Mouse (Mus musculus): Measurements from ENCODE around the gene Sf3b2. TPM values are rescaled to one million over a fixed set of nuclear protein-coding genes. Genes with fewer than 3 reads are reported as not detected.
A peak's percentile ranks its signal among the peaks of the same experiment; 100 is the strongest.
"Not testable (repeated sequence)": the region's sequence is repeated elsewhere in the genome, so short reads cannot be mapped to it uniquely, and the experiment has no call there.

Sf3b2 gene
- polyA plus RNA-seq, 1 experiment from 2014 or later = 414 TPM

DNA sequence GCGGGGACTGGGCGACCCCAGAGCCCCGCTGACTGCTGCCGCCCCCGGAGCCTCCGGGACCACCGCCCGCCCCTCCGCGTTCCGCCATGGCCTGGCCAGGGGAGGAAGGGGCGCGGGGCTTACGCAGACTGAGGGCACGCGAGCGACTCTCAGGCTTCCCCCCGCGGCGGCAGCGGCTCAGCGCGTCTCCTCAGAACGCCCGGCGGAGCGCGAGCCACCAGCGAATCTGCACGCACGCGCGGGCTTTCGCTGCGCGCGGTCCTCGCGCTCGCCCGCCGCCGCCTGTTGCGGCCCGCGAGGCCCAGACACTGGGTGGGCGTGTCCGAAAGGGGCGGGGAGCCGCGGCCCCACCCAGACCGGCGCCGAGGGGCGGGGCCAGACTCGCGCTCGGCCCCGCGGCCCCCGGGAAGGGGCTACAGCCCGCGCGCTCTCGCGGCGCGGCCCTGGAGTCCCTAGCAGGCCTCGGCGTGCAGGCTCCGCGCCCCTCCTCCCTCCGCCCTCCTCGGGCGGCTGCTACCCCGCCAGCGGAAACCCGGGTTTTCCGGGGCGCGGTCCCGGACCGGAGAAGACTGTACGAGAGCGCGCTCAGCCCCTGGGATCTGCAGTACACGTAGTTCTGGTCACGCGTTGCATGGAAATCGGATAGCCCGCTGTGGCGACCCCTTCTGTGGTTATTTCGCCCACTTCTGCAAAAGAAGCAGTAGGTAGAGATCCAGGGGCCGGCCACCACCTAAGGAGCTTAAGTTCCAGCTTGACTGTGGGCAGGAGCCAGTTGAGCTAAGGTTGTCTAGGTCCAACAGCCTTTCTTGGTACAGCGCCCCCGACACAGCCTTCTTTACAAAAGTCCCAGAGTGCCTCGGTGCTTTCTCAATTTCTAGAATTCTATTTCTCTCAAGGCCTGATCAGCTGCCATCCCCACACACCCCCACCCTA is 22.2 kb downstream of the Sf3b2 start, which contains the start of gene Pacs1:
Pacs1 (minus strand) TSS at position 319 of the 933 bp plus-strand sequence.
- H3K36me3 ChIP-seq = peaks cover 40% of the 10 kb centered on the region
- H3K4me3 ChIP-seq = peak within 1 kb of the TSS; percentile 94
- ATAC-seq (ENCODE audit: insufficient number of reproducible peaks, insufficient read depth, low FRiP score, low TSS enrichment, low read depth) = peak; percentile 87
- peak within 1 kb of the TSS; percentile 91 for H3K4me2 ChIP-seq
- peak within 1 kb of the TSS; percentile 95 for H3K27ac ChIP-seq
- H3K4me1 ChIP-seq = peaks cover 34% of the 10 kb centered on the region
- under 1% methylated on average over 87 of the region's 97 CpGs for WGBS
- H3K27me3 ChIP-seq = no peaks in the 10 kb centered on the region
- H3K9ac ChIP-seq = peak within 1 kb of the TSS; percentile 95
- no peaks in the 10 kb centered on the region for H3K9me3 ChIP-seq

DNA sequence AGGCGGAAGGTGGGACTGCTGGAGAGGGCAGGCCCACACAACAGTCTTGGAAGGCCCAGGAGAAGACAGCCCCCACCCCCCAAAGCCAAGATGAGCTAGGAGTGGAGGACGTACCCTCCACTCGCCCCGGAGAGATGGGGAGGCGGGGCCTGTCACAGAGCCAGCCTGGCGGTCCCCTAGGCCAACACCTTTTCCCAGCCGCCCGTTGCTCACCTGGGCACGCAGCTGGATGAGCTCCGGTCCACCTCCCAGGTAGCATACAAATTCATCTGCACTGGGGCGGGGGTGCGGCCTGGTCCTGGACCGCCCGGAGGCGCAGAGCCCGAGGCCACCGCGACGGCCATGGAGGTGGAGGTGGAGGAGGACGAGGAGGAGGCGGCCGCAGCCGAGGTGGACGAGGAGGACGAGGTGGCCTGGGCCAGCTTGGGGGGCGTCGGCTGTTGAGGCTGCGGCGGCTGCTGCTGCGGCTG is 22.9 kb downstream of the Sf3b2 start:
- peak; percentile 64 for ATAC-seq (ENCODE audit: insufficient number of reproducible peaks, insufficient read depth, low FRiP score, low TSS enrichment, low read depth)
- H3K9me3 ChIP-seq = no peaks in the 10 kb centered on the region
- under 1% methylated on average over 23 of the region's 30 CpGs for WGBS
- peak overlapping the region; percentile 94 for H3K4me3 ChIP-seq
- H3K4me1 ChIP-seq = peaks cover 34% of the 10 kb centered on the region
- no peaks in the 10 kb centered on the region for H3K27me3 ChIP-seq
- H3K27ac ChIP-seq = peak overlapping the region; percentile 95
- H3K9ac ChIP-seq = peak overlapping the region; percentile 95
- H3K4me2 ChIP-seq = peak overlapping the region; percentile 91
- H3K36me3 ChIP-seq = peaks cover 33% of the 10 kb centered on the region

DNA sequence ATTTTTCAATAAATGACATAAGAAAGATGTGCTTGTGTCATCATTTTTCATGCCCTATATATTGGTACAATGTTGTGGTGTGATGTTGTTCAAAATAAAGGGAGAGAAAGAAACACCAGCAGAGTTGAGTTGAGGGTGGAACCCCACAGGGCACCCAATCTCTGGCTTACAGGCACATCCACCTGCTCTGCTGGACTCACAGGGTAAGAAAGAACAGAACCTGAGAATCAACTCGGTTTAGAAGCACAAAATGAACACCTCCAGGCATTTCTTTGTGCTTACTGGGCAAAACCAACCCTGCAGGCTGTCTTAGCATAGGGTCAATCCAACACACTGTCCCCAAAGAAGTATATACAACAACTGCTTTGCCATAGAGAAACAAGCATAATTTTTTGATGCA is 23.8 kb downstream of the Sf3b2 start:
- H3K4me1 ChIP-seq = peaks cover 34% of the 10 kb centered on the region
- no peak for ATAC-seq (ENCODE audit: insufficient number of reproducible peaks, insufficient read depth, low FRiP score, low TSS enrichment, low read depth)
- H3K27me3 ChIP-seq = no peaks in the 10 kb centered on the region
- no peaks in the 10 kb centered on the region for H3K9me3 ChIP-seq
- H3K4me3 ChIP-seq = peak overlapping the region; percentile 94
- no peak overlapping the region for H3K27ac ChIP-seq
- WGBS = 38% methylated on average over 1 of the region's 1 CpGs
- peaks cover 28% of the 10 kb centered on the region for H3K36me3 ChIP-seq
- peak overlapping the region; percentile 95; the same call in 1 of the 2 replicates for H3K9ac ChIP-seq
- peak overlapping the region; percentile 91 for H3K4me2 ChIP-seq

DNA sequence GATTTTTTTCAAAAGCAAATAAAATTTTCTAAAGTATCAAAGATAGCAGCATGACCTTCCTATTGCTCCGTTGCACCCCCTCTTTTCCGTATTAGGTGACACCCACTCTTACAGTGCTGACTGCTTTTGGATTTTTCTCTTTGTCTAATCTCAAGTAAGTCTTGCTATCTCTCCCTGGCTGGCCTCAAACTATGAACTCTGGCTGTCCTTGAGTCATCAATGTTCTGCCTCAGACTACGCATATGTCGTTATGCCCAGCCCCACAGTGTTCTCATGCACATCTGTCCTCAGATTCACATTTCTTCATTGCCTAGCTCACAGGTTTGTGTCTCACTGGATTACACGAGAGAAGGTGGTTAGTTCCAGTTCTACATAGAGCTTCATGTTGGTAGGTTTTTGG is 25.9 kb downstream of the Sf3b2 start:
- Histone ChIP-seq H3K4me3 (no peak overlapping the region), H3K4me1 (peaks cover 34% of the 10 kb centered on the region), H3K9me3 (no peaks in the 10 kb centered on the region), H3K9ac (no peak overlapping the region), H3K27me3 (no peaks in the 10 kb centered on the region), H3K4me2 (no peak overlapping the region), H3K36me3 (peaks cover 9% of the 10 kb centered on the region), H3K27ac (no peak overlapping the region)
- no peak for ATAC-seq (ENCODE audit: insufficient number of reproducible peaks, insufficient read depth, low FRiP score, low TSS enrichment, low read depth)
- WGBS = 87% methylated on average over 5 of the region's 5 CpGs

DNA sequence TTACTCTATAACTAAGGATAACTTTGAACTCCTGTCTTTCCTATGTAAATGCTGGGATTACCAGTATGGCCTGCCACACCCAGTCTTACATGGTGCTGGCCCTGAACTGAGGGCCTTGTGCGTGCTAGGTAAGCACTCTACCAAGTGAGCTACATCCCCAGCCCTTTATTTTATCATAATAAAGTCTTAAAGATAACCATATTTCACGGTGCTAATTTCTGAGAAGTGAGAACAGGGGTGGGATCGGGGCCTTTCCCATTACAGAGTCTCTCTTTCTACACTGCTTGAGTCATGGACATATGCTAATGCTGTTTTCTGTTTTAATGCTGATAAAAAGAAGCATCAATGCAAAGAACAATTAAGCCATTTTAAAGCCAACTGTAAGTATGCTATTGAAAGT is 26.4 kb downstream of the Sf3b2 start:
- Histone ChIP-seq H3K27me3 (no peaks in the 10 kb centered on the region), H3K9ac (no peak overlapping the region), H3K9me3 (no peaks in the 10 kb centered on the region), H3K4me1 (peaks cover 29% of the 10 kb centered on the region), H3K4me2 (no peak overlapping the region), H3K4me3 (no peak overlapping the region), H3K36me3 (peaks cover 3% of the 10 kb centered on the region), H3K27ac (no peak overlapping the region)
- WGBS = 85% methylated on average over 3 of the region's 3 CpGs
- no peak for ATAC-seq (ENCODE audit: insufficient number of reproducible peaks, insufficient read depth, low FRiP score, low TSS enrichment, low read depth)

- ATAC-seq (ENCODE audit: insufficient number of reproducible peaks, insufficient read depth, low FRiP score, low TSS enrichment, low read depth) = no peak
- Histone ChIP-seq H3K9me3 (no peaks in the 10 kb centered on the region), H3K27ac (no peak overlapping the region), H3K4me1 (peaks cover 24% of the 10 kb centered on the region), H3K9ac (no peak overlapping the region), H3K4me3 (no peak overlapping the region), H3K4me2 (no peak overlapping the region), H3K36me3 (0 out of 2 replicates have a peak, but pooled peaks cover 2% of the 10 kb centered on the region), H3K27me3 (no peaks in the 10 kb centered on the region)
These were observed 27.2 kb downstream of the Sf3b2 start for GRCm38 (mm10) chr19:5268017-5268416.

GRCm38 (mm10) chr19:5267015-5267414 is 28.2 kb downstream of the Sf3b2 start:
- Histone ChIP-seq H3K4me1 (peaks cover 22% of the 10 kb centered on the region), H3K4me2 (no peak overlapping the region), H3K9ac (no peak overlapping the region), H3K9me3 (no peaks in the 10 kb centered on the region), H3K4me3 (no peak overlapping the region), H3K27ac (no peak overlapping the region), H3K36me3 (0 out of 2 replicates have a peak, but pooled peaks cover 2% of the 10 kb centered on the region), H3K27me3 (no peaks in the 10 kb centered on the region)
- 97% methylated on average over 5 of the region's 5 CpGs for WGBS
- ATAC-seq (ENCODE audit: insufficient number of reproducible peaks, insufficient read depth, low FRiP score, low TSS enrichment, low read depth) = no peak

- Histone ChIP-seq H3K9ac (no peak overlapping the region), H3K9me3 (no peaks in the 10 kb centered on the region), H3K4me2 (no peak overlapping the region), H3K36me3 (peaks cover 9% of the 10 kb centered on the region; the same call in 1 of the 2 replicates), H3K4me3 (no peak overlapping the region), H3K27ac (no peak overlapping the region), H3K4me1 (no peaks in the 10 kb centered on the region), H3K27me3 (no peaks in the 10 kb centered on the region)
- 30% methylated on average over 3 of the region's 3 CpGs for WGBS
- no peak for ATAC-seq (ENCODE audit: insufficient number of reproducible peaks, insufficient read depth, low FRiP score, low TSS enrichment, low read depth)
These were observed 38.1 kb downstream of the Sf3b2 start for GRCm38 (mm10) chr19:5257140-5257539.

GRCm38 (mm10) chr19:5236981-5237380 is 58.3 kb downstream of the Sf3b2 start:
- not testable (repeated sequence) for ATAC-seq (ENCODE audit: insufficient number of reproducible peaks, insufficient read depth, low FRiP score, low TSS enrichment, low read depth); H3K27me3 ChIP-seq
- whole genome bisulfite sequencing = 93% methylated on average over 1 of the region's 1 CpGs

GRCm38 (mm10) chr19:5232696-5233095 is 62.6 kb downstream of the Sf3b2 start:
- Histone ChIP-seq H3K4me1 (no peaks in the 10 kb centered on the region), H3K36me3 (0 out of 2 replicates have a peak, but pooled peaks cover 3% of the 10 kb centered on the region), H3K9ac (no peak overlapping the region), H3K4me2 (no peak overlapping the region), H3K27ac (no peak overlapping the region), H3K27me3 (no peaks in the 10 kb centered on the region), H3K9me3 (no peaks in the 10 kb centered on the region), H3K4me3 (no peak overlapping the region)
- ATAC-seq (ENCODE audit: insufficient number of reproducible peaks, insufficient read depth, low FRiP score, low TSS enrichment, low read depth) = no peak
- 90% methylated on average over 4 of the region's 4 CpGs for WGBS

More at GRCm38 (mm10) chr19:5236981-5237380, 58.3 kb downstream of the Sf3b2 start:
- not testable (repeated sequence) for H3K9ac ChIP-seq, H3K27ac ChIP-seq, H3K4me2 ChIP-seq, H3K4me3 ChIP-seq, H3K4me1 ChIP-seq, H3K9me3 ChIP-seq, H3K36me3 ChIP-seq

GRCm38 (mm10) chr19:5230110-5230509 is 65.1 kb downstream of the Sf3b2 start:
- H3K27ac ChIP-seq = no peak overlapping the region
- no peaks in the 10 kb centered on the region for H3K27me3 ChIP-seq
- no peak overlapping the region for H3K4me3 ChIP-seq
- no peak overlapping the region for H3K9ac ChIP-seq
- no peak overlapping the region for H3K4me2 ChIP-seq
- 79% methylated on average over 2 of the region's 2 CpGs for WGBS
- no peaks in the 10 kb centered on the region for H3K4me1 ChIP-seq
- ATAC-seq (ENCODE audit: insufficient number of reproducible peaks, insufficient read depth, low FRiP score, low TSS enrichment, low read depth) = no peak
- 0 out of 2 replicates have a peak, but pooled peaks cover 3% of the 10 kb centered on the region for H3K36me3 ChIP-seq
- H3K9me3 ChIP-seq = no peaks in the 10 kb centered on the region

DNA sequence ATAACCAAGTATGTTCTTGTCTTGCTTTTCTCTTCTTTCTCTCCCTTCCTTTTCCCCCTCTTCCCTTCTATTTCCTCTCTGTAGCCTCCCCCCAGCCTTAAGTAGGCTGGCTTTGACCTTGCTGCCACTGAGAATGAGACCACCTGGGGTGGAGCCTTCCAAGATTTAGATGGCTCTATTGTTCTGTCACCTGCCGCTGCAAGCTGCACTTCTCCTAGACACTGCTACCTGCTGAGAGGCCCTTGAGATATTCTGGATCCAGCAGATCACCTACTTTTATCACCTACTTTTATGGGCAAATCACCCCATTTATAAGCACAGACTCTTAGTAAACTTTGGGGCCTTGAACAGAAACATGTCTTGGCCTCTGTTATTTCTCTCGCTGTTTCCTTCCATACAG is 70.6 kb downstream of the Sf3b2 start:
- Histone ChIP-seq H3K4me1 (no peaks in the 10 kb centered on the region), H3K4me2 (no peak overlapping the region), H3K27ac (no peak overlapping the region), H3K27me3 (no peaks in the 10 kb centered on the region), H3K36me3 (0 out of 2 replicates have a peak, but pooled peaks cover 3% of the 10 kb centered on the region), H3K9ac (no peak overlapping the region), H3K4me3 (no peak overlapping the region), H3K9me3 (no peaks in the 10 kb centered on the region)
- 59% methylated on average over 2 of the region's 2 CpGs for WGBS
- no peak for ATAC-seq (ENCODE audit: insufficient number of reproducible peaks, insufficient read depth, low FRiP score, low TSS enrichment, low read depth)

Measured in embryonic facial prominence, embryonic 13.5 days (tissue).